Mouse (Mus musculus) spleen, adult 2 months (tissue): ENCODE results near the gene Ccdc62.

Experiments
- CTCF ChIP-seq: fragments of 200-500 bp; IDR thresholded peaks from 2 replicates; pipeline ENCODE4 v1.5.1; 2011; ENCODE audit warnings: mild to moderate bottlenecking, inconsistent platforms; ENCODE audit not compliant: insufficient read depth, insufficient read length, insufficient replicate concordance; ENCODE audit errors: extremely low read depth
- POLR2A ChIP-seq: fragments of 200-500 bp; IDR thresholded peaks from 2 replicates; pipeline ENCODE4 v1.6.1; 2011; ENCODE audit warnings: low read depth, low read length, inconsistent platforms

DNA sequence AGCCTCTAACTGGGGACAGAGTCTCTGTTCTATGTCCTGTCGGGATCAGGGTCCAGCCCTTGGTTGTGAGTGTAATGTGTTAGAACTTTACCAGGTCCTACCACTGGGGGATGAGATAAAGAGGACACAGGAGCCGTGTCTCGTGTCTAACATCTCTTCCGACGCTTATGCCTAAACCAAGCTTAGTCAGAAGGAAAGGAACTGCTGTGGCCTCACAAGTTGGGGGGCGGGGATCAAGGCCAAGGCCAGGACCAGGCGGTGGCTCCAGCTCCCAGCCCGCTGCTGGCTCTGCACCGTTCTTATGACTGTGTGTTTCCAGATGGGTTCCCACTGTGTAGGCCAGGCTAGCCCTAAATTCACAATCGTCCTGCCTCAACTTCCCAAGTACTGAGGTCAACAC, 82.4 kb downstream of the Ccdc62 start:
- TF ChIP-seq CTCF (no peak), POLR2A (no peak)
